Mouse (Mus musculus): ENCODE results near the gene Wrap53.
"Not testable (repeated sequence)": the region's sequence is repeated elsewhere in the genome, so short reads cannot be mapped to it uniquely, and the experiment has no call there.

Gene Wrap53

GRCm38 (mm10) chr11:69564391-69564790 is 15.7 kb downstream of the Wrap53 start:
- DNase-seq (ENCODE audit: low read depth, low spot score): peak; percentile 62

- DNase-seq (ENCODE audit: low read depth, low spot score): no peak
Observed at GRCm38 (mm10) chr11:69563373-69563772, 16.7 kb downstream of the Wrap53 start.

- peak; percentile 94 for DNase-seq (ENCODE audit: low read depth, low spot score)
Observed at GRCm38 (mm10) chr11:69560896-69561854, 18.9 kb downstream of the Wrap53 start.

GRCm38 (mm10) chr11:69559851-69560765 is 19.9 kb downstream of the Wrap53 start, which contains the start of gene Efnb3:
Gene Efnb3, minus strand, starts transcription at chr11:69560205.
- peak; percentile 81 for DNase-seq (ENCODE audit: low read depth, low spot score)

- DNase-seq (ENCODE audit: low read depth, low spot score): peak; percentile 32
Observed at GRCm38 (mm10) chr11:69559183-69559582, 20.9 kb downstream of the Wrap53 start.

- DNase-seq (ENCODE audit: low read depth, low spot score): no peak
Observed at GRCm38 (mm10) chr11:69558756-69559155, 21.3 kb downstream of the Wrap53 start.

GRCm38 (mm10) chr11:69557381-69557958 is 22.6 kb downstream of the Wrap53 start:
- DNase-seq (ENCODE audit: low read depth, low spot score): peak; percentile 82

GRCm38 (mm10) chr11:69554539-69555140 is 25.4 kb downstream of the Wrap53 start:
- no peak for DNase-seq (ENCODE audit: low read depth, low spot score)

GRCm38 (mm10) chr11:69553341-69553721 is 26.7 kb downstream of the Wrap53 start:
- DNase-seq (ENCODE audit: low read depth, low spot score): no peak

- peak; percentile 80 for DNase-seq (ENCODE audit: low read depth, low spot score)
Observed at GRCm38 (mm10) chr11:69552622-69553340, 27.3 kb downstream of the Wrap53 start.

- DNase-seq (ENCODE audit: low read depth, low spot score): no peak
Observed at GRCm38 (mm10) chr11:69551310-69551709, 28.7 kb downstream of the Wrap53 start.

- peak; percentile 39 for DNase-seq (ENCODE audit: low read depth, low spot score)
Observed at GRCm38 (mm10) chr11:69549060-69549656, 30.9 kb downstream of the Wrap53 start, which contains the start of gene Dnah2. Gene Dnah2, minus strand, starts transcription at chr11:69549110.

GRCm38 (mm10) chr11:69547071-69547470 is 33.0 kb downstream of the Wrap53 start:
- DNase-seq (ENCODE audit: low read depth, low spot score): peak; percentile 70

- peak; percentile 88 for DNase-seq (ENCODE audit: low read depth, low spot score)
Observed at GRCm38 (mm10) chr11:69546423-69547053, 33.5 kb downstream of the Wrap53 start.

GRCm38 (mm10) chr11:69545957-69546356 is 34.1 kb downstream of the Wrap53 start:
- peak; percentile 40 for DNase-seq (ENCODE audit: low read depth, low spot score)

- peak; percentile 46 for DNase-seq (ENCODE audit: low read depth, low spot score)
Observed at GRCm38 (mm10) chr11:69543598-69543997, 36.5 kb downstream of the Wrap53 start.

GRCm38 (mm10) chr11:69541741-69542140 is 38.3 kb downstream of the Wrap53 start:
- not testable (repeated sequence) for DNase-seq (ENCODE audit: low read depth, low spot score)

- DNase-seq (ENCODE audit: low read depth, low spot score): no peak
Observed at GRCm38 (mm10) chr11:69540700-69541099, 39.4 kb downstream of the Wrap53 start.

GRCm38 (mm10) chr11:69534990-69535389 is 45.1 kb downstream of the Wrap53 start:
- DNase-seq (ENCODE audit: low read depth, low spot score): no peak

Measured in brain, adult 2 months (tissue).